Mouse (Mus musculus): Measurements from ENCODE around the gene Ano1.

Ano1 gene

DNA sequence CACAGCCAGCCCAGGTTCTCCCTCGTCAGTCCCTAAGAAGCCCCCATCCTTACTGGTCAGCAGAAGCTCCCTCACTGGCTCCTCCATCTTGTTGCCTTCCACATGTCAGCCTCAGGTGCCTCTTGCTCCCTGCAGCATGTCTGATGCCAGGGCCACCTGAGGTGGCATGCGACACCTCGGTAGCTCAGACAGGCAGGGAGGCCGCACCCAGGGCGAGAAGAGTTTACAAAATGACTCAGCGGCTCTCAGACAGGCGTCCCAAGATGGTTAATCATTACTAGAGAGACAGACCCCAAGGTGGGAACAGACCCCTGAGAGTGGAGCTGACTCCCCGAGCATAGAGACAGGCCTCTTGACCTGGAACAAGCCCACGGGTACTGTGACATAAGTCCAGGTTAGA is at the start of gene Ano1:
Ano1 (minus strand) TSS at position 142 of the 400 bp plus-strand sequence.
- in situ Hi-C loops (cut with MboI; ENCODE audit: unreplicated experiment in 2 of 2), result no loop called here

DNA sequence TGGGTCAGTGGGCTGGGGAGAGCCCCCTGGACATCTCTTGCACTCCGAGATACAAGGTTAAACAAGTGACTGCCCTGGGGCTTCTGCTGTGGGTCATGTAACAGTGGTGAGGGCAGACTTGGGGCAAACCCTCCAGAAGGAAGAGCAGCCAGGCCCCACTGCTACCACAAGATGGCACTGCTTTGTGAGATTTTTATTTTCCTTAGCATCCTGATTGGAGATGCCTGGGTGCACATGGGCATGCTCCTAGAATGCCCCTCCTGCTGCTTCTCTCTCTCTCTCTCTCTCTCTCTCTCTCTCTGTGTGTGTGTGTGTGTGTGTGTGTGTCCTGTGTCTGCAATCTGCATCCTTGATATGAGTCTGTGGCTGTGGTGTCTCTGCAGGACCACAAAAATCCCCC is 46.7 kb upstream of the Ano1 start:
- in situ Hi-C loops (cut with MboI; ENCODE audit: unreplicated experiment in 2 of 2), result no loop called here

DNA sequence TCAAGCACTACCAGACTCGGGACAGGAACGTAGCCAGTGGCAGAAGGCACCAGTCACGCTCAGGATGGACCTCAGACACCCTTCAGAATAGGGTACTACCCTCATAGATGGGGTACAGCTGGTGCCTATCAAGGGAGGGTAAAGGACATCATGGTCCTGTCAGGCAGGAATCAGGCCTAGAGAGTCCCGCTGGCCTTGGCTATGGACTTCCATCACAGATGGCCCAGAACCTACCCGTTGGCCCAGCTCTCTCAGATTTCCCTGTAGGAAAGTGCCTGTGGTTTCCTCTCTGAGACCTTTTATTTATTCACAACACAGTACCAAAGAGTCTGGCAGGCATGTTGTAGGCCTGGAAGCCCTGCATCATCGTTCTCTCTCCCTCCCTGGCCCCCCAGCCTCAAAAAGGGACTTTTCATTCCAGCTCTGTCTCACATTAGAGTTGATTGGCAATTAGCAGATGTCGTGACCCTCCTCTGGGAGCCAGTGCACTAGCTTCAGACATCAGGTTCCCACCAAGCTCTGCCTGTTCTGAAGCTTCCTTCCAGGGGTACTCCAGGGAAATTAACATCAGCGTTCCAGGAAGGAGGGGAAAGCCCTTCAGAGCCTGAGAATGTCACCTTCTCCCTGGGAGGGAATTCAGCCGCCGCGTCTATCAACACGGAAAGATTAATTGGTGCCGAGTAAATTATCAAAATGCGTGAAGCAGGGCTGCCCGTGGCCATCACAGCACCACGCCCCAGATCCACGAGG is 45.4 kb upstream of the Ano1 start:
- in situ Hi-C loops (cut with MboI; ENCODE audit: unreplicated experiment in 2 of 2), result no loop called here

DNA sequence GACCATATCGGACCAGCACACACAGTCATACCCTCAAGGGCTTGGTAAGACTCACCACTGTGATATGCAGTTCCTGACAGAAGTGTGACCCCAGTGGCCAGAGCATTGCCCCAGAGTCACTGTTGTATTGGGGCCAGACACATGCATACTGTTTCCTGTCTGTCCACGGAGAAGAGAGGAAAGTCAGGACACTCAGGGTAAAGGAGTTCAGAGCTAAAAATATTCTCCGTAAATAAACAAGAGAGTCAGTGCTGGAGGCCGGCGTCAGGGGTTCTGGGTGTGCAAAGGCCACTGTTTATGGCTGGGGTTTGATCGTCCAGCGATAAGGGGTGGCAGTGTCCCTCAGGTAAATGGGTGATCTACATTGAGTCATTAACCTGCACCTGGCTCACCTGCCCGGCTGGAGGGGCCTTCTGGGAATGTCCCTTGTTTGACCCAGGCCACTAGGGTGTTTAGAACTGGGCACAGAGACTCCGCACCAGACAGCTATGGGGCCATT is 44.3 kb upstream of the Ano1 start:
- in situ Hi-C loops (cut with MboI; ENCODE audit: unreplicated experiment in 2 of 2), result no loop called here

DNA sequence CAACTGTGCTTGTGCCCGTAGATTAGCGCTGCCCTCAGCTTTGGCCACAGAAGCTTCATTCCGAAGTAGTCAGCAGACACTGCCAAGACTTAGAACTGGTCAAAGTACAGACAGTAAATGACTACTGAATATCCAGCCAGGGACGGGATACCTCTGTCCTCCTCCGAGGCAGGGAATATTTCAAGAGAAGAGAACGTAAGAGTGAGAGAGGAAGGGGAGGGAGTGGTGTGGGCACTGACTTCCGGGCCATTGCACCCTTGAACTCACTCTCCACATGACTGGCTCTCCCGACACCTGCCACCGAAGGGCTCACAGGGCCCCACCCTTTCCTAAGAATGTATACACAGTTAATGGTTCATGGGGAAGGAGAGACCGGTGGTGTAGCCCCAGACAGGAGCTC is 41.5 kb upstream of the Ano1 start:
- in situ Hi-C loops (cut with MboI; ENCODE audit: unreplicated experiment in 2 of 2), result no loop called here

GRCm38 (mm10) chr7:144791426-144791825 is 39.7 kb upstream of the Ano1 start:
- in situ Hi-C loops (cut with MboI; ENCODE audit: unreplicated experiment in 2 of 2), result no loop called here

GRCm38 (mm10) chr7:144789601-144790556 is 38.1 kb upstream of the Ano1 start:
- in situ Hi-C loops (cut with MboI; ENCODE audit: unreplicated experiment in 2 of 2), result no loop called here

GRCm38 (mm10) chr7:144788631-144789030 is 36.9 kb upstream of the Ano1 start:
- in situ Hi-C loops (cut with MboI; ENCODE audit: unreplicated experiment in 2 of 2), result no loop called here

GRCm38 (mm10) chr7:144787501-144787900 is 35.7 kb upstream of the Ano1 start:
- in situ Hi-C loops (cut with MboI; ENCODE audit: unreplicated experiment in 2 of 2), result no loop called here

DNA sequence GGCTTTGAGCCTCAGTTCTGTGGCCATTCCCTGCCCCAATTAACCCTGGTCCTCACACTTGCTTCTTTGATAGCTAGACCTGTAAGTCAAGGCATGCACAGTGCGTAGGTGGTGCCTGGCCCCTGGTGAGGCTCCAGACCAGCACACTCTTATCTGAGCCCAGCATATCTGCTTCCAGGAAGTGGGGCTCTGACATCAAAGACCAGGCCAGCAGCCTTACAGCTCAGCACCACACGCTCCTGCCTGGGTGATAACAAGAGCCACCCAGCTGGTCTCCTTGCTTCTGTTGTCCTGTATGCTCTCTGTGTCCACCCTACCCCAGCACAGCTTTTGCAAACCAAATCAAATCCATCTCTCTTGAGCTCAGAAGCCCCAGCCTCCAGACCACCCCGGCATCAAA is 34.8 kb upstream of the Ano1 start:
- in situ Hi-C loops (cut with MboI; ENCODE audit: unreplicated experiment in 2 of 2), result no loop called here

- in situ Hi-C loops (cut with MboI; ENCODE audit: unreplicated experiment in 2 of 2), result no loop called here
Observed at GRCm38 (mm10) chr7:144784176-144784575, 32.4 kb upstream of the Ano1 start.

DNA sequence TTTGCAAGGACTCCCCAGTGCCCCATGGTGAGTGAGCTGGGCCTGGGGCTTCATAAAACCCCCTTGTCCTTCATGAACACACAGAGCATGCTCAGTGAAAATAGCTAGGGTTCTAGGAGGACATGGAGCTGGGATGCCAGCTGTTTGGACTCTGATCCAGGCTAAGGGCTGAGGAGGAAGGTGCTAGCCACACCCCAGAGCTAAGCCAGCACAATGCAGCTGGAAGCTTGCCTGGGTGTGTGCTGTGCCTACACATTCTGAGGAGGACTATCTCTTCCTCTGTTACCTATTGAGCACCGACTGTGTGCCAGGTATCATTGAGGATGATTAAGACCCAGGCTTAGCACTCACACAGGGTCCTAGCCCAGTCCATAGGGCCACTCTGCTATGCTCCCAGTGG is 30.6 kb upstream of the Ano1 start:
- in situ Hi-C loops (cut with MboI; ENCODE audit: unreplicated experiment in 2 of 2), result no loop called here

GRCm38 (mm10) chr7:144781337-144781736 is 29.6 kb upstream of the Ano1 start:
- in situ Hi-C loops (cut with MboI; ENCODE audit: unreplicated experiment in 2 of 2), result no loop called here

- in situ Hi-C loops (cut with MboI; ENCODE audit: unreplicated experiment in 2 of 2), result no loop called here
Observed at GRCm38 (mm10) chr7:144780190-144780589, 28.4 kb upstream of the Ano1 start.

DNA sequence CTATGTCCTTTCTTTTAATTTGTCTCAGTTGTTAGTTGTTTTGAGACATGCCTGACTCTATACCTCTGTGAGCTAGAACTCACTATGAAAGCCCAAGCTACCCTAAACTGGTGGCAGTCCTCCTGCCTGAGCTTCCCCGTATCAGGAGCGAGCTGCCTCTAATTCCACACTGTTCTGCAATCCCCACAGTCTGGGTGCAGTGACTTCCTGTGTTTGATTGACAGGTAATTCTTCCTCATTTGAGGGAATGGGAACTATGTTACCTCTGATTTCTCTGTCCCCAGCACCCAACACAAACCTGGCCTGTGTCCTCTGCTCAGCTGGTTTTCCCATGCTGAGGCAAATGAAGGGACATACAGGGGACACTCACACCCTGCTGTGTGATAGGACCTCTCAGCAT is 27.9 kb upstream of the Ano1 start:
- in situ Hi-C loops (cut with MboI; ENCODE audit: unreplicated experiment in 2 of 2), result loop anchor here (5.0 kb wide), 3 partner anchors 192 to 562 kb away; partner anchors contain the start of gene Fadd (in 1 of the 2)

- in situ Hi-C loops (cut with MboI; ENCODE audit: unreplicated experiment in 2 of 2), result loop anchor here (5.0 kb wide), 3 partner anchors 191 to 561 kb away; partner anchors contain the start of gene Fadd (in 1 of the 2)
Observed at GRCm38 (mm10) chr7:144777805-144778204, 26.0 kb upstream of the Ano1 start.

DNA sequence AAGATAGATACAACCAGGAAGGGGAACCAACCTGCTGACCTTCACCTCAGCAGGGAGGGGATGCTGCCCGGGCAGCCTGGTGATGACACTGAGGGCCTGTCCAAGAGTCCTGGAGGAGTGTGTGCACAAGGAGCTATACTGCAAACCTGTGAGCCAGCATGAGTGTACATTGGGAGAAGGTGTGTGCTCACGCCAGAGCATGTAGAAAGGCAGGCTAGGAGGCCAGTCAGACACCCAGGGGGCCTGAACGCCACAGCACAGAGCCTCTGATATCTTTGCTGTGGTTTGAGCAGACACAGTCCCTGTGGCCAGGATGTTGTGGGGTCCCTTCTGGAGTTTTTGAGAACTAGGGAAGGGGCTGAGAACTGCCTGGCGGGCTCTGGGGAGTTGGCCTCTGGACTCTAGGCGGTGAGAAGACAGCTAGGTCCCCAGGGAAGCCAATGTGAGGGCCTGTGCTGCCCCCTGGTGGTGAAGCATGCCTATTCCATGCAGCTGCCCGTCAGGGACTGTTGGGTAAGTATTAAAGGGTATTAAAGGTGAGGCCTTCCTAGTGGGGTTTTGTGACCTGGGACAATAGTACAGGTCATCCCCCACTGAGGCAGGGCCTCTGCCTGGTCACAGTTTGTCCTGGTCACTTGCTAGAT is 24.2 kb upstream of the Ano1 start:
- in situ Hi-C loops (cut with MboI; ENCODE audit: unreplicated experiment in 2 of 2), result loop anchor here (5.0 kb wide), 3 partner anchors 189 to 559 kb away; partner anchors contain the start of gene Fadd (in 1 of the 2)

- in situ Hi-C loops (cut with MboI; ENCODE audit: unreplicated experiment in 2 of 2), result loop anchor here (5.0 kb wide), 3 partner anchors 188 to 558 kb away; partner anchors contain the start of gene Fadd (in 1 of the 2)
Observed at GRCm38 (mm10) chr7:144775214-144775613, 23.4 kb upstream of the Ano1 start.

- in situ Hi-C loops (cut with MboI; ENCODE audit: unreplicated experiment in 2 of 2), result no loop called here
Observed at GRCm38 (mm10) chr7:144774283-144774682, 22.5 kb upstream of the Ano1 start.

DNA sequence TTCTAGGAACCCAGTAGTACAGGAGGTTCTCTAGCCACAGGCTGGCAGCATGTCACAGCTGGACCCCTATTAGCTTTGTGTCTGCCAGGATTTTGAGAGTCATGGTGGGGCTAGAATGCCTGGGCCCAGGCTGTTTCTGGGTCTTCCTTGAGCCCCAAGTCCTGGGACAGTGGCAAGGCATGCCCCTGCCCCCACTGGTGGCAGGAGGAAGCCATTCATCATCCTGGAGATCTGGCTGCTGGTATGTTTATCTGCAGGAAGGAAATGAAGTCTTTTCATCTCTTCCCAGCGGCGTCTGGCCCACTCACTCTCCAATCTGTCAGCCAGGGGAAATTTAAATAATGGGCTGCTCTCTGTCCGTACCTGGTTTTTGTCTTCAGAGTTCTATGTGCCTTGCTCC is 18.3 kb upstream of the Ano1 start:
- in situ Hi-C loops (cut with MboI; ENCODE audit: unreplicated experiment in 2 of 2), result no loop called here
